Mouse (Mus musculus): ENCODE measurements at regions not wholly inside any gene's neighbourhood (a gene's known extent, or its start where the extent isn't known, plus 50 kb on each side); places are given as distances from the start of the nearest gene placed in this dataset.

DNA sequence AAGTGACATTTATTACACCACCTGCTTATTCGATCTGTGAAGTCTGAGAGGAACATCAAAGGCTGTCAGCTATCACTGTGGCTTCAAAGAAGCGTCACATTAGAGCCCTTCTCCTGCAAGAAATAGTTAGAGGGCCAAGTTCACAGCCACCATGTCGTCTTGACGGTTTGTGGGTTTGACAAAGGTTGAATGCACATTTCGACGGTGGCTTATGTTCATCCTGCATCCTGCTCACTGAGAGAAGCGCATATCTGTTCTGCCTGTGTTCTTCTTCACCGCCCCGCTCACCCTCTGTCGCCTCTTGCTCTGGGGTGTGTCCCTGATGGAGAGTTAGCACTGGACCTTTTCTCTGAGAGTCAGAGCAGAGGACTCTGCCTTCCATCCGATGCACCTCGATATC is 67.2 kb upstream of the 1700021F07Rik start:
- DNase-seq (ENCODE audit: low spot score), result no peak

- DNase-seq (ENCODE audit: low spot score), result no peak
These were observed 66.3 kb upstream of the 1700021F07Rik start for GRCm38 (mm10) chr2:173456083-173456482.

DNA sequence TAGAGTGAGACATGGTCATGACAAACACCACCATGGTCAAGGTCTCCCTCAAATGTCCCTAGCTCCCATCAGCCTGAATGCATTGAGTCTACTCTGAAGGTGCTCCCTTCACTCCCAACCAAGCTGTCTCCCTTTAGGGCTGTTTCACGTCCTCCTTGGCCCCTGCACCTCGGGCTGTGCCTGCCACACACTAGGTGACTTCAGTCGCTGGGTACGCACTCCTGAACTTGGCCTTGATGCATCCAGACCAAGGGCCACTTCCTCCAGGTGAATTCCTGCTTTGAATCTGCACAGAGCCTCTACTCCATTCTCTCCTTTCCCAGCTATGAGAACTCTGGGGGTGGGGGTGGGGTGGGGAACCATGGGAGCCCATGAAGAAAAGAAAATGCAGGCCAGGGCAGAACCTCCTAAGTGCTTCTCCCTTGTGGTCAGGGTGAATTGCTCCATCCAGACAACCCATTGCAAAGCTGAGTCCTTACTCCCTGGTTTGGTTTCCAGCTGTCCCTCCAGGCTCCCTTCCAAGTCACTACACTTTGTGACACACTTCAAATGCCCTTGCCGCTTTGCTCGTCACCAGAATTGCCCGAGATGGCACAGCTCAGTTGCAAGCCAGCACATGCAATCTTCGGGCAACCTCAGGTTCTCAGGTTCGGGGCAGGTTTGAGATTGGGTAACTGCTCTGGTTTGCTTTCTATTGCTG is 65.3 kb upstream of the 1700021F07Rik start:
- no peak for DNase-seq (ENCODE audit: low spot score)

GRCm38 (mm10) chr2:173457624-173458320 is 64.6 kb upstream of the 1700021F07Rik start:
- no peak for DNase-seq (ENCODE audit: low spot score)

DNA sequence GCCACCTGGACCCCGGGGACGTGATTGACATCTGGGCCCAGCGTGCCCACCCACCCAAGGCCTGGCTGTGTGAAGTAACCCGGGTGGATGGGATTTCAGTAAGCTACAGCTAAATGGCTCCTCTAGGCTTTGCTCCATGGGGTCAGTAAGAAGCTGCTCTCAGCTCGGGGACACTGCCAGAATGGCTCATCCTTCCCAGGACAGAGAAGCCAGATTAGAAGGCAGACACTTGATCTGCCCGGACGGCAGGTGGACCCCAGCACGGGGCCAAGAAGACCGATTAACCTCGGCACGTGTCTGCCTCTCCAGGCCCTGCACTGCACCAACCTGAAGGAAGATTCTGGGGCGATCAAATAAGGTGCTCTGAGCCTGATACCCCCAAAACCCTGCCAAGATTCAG is 63.5 kb upstream of the 1700021F07Rik start:
- DNase-seq (ENCODE audit: low spot score), result no peak

DNA sequence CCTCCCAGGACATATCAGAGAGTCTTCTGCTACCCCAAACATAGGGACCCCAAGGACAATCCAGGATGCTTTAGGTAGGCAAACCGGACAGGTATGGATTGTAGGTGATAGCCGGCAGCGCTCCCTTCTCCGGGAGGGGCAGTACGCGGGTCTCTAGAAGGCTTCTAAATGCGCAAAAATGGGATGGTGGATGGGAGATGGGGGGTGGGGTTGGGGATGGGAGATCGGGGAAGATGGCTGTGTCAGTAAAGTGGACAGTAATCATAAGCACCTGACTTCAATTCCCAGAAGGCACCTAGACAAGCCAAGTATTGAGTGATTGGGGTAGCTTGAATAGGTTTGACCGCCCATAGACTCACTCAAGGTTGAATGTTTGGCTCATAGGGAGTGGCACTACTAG is 59.1 kb upstream of the 1700021F07Rik start:
- no peak for DNase-seq (ENCODE audit: low spot score)

GRCm38 (mm10) chr2:173464562-173464961 is 57.8 kb upstream of the 1700021F07Rik start:
- no peak for DNase-seq (ENCODE audit: low spot score)

- DNase-seq (ENCODE audit: low spot score), result no peak
These were observed 57.3 kb upstream of the 1700021F07Rik start for GRCm38 (mm10) chr2:173465006-173465620.

DNA sequence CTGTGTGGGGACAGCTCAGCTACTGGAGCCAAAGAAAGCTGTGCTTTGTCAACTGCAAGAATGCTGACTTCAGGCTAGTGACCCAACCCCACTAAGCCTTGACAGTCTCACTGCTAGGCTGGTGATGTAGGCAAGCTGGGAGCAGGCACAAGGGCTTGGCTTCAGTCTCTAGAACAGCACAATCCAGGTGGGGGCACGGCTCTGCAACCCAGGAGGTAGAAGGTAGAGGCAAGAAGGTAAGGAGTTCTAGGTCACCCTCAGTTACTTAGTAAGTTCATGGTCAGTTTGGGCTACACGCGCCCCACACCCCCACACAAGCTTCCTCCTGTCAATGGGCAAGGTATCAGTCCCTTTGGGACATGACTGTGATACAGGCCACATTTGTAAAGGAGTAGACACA is 54.2 kb upstream of the 1700021F07Rik start:
- DNase-seq (ENCODE audit: low spot score), result no peak

GRCm38 (mm10) chr2:173469756-173470155 is 52.6 kb upstream of the 1700021F07Rik start:
- no peak for DNase-seq (ENCODE audit: low spot score)
